Mouse (Mus musculus) A20 (cell line): ENCODE measurements around the gene Kcnip4.

Source experiments
- DNase-seq: peaks from one replicate; pipeline ENCODE4 v3.0.0-alpha.2; 2011; ENCODE audit warnings: low read depth, low spot score

Kcnip4 gene

GRCm38 (mm10) chr5:48588014-48588413, 936.7 kb downstream of the Kcnip4 start:
- no peak for DNase-seq

- no peak for DNase-seq
These were observed 941.3 kb downstream of the Kcnip4 start for GRCm38 (mm10) chr5:48583431-48583830.

GRCm38 (mm10) chr5:48563996-48564587, 960.6 kb downstream of the Kcnip4 start:
- DNase-seq, result no peak

- no peak for DNase-seq
These were observed 973.0 kb downstream of the Kcnip4 start for GRCm38 (mm10) chr5:48551753-48552152.

GRCm38 (mm10) chr5:48545825-48546224, 978.9 kb downstream of the Kcnip4 start:
- DNase-seq, result no peak

- DNase-seq, result no peak
These were observed 979.6 kb downstream of the Kcnip4 start for GRCm38 (mm10) chr5:48544784-48545734.

GRCm38 (mm10) chr5:48518035-48518434, 1006.7 kb downstream of the Kcnip4 start:
- DNase-seq, result no peak

- DNase-seq, result no peak
These were observed 1011.4 kb downstream of the Kcnip4 start for GRCm38 (mm10) chr5:48513354-48513753.

GRCm38 (mm10) chr5:48511357-48511756, 1013.4 kb downstream of the Kcnip4 start:
- DNase-seq, result no peak

GRCm38 (mm10) chr5:48510241-48510640, 1014.5 kb downstream of the Kcnip4 start:
- DNase-seq, result no peak

- DNase-seq, result no peak
These were observed 1015.3 kb downstream of the Kcnip4 start for GRCm38 (mm10) chr5:48509194-48509930.

- DNase-seq, result no peak
These were observed 1021.6 kb downstream of the Kcnip4 start for GRCm38 (mm10) chr5:48503094-48503493.

GRCm38 (mm10) chr5:48502442-48502841, 1022.3 kb downstream of the Kcnip4 start:
- DNase-seq, result no peak

- DNase-seq, result no peak
These were observed 1024.5 kb downstream of the Kcnip4 start for GRCm38 (mm10) chr5:48500204-48500603.

- no peak for DNase-seq
These were observed 1033.7 kb downstream of the Kcnip4 start for GRCm38 (mm10) chr5:48490864-48491477.

- no peak for DNase-seq
These were observed 1035.0 kb downstream of the Kcnip4 start for GRCm38 (mm10) chr5:48489549-48490288.

- no peak for DNase-seq
These were observed 1041.6 kb downstream of the Kcnip4 start for GRCm38 (mm10) chr5:48483112-48483511.

GRCm38 (mm10) chr5:48460221-48460620, 1064.5 kb downstream of the Kcnip4 start:
- DNase-seq, result no peak

GRCm38 (mm10) chr5:48448888-48449287, 1075.8 kb downstream of the Kcnip4 start:
- DNase-seq, result no peak

GRCm38 (mm10) chr5:48430459-48430858, 1094.2 kb downstream of the Kcnip4 start:
- DNase-seq, result no peak

GRCm38 (mm10) chr5:48421957-48422356, 1102.8 kb downstream of the Kcnip4 start:
- no peak for DNase-seq
